Mouse (Mus musculus): ENCODE results near the gene Barx1.
A peak's percentile ranks its signal among the peaks of the same experiment; 100 is the strongest.

Barx1 gene

GRCm38 (mm10) chr13:48662431-48663143, at the start of gene Barx1:
Barx1 (plus strand) TSS chr13:48662998.
- DNase-seq (ENCODE audit: low spot score in 2 of 2): no peak

DNA sequence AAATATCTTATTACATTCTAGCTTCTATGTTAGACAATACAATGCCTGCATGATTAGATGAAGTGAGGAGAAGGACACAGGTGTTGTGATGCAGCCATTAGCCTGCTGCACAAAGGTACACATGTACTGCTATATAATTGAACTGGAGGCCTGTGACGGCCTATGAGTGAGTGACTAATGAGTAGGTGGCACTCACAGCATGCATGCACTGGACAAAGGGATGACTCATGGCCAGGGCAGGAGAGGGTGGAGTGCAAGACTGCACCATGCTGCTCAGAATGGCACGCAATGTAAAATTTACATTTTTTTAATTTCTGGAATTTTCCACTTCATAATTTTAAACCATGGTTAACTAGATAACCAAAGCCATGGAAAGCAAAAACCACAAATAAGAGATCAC, 48.3 kb upstream of the Barx1 start:
- DNase-seq (ENCODE audit: low spot score in 2 of 2): no peak

DNA sequence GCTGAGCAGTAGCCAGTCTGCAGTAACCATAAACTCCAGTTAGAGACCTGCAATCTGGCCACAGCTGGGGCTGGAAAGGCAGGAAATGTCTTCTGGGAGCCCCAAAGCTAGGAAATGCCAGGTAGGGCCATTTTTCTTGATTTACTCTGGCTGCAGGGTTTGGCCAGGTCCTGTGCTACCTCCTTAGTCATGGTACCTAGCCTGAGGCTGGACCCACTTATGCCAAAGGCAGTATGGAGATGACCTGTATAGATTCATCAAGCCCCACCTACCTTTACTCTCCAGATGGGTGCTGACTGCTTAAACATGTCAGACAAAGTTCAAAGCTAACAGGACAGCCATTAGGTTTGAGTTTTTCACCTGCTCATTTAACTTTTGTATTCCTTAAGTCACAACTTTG, 45.0 kb upstream of the Barx1 start:
- DNase-seq (ENCODE audit: low spot score in 2 of 2): no peak

DNA sequence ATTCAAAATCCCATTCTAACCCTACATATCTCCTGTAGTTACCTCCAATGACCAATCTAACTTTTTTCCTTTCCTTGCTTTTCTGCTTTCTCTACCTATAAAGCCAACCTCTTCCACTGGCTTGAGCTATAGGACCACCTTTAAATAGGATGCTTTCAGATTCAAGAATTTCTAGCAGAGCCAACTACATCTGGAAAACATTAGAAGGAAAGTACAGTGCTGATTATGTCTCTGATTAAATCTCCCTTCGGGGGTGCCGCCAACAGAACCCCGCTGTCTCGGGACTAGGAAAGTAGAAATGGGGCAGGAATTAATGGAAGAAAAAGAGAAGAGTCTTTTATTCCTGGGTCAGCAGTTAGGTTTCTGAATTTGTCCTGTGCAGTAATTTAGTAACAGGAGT, 43.9 kb upstream of the Barx1 start:
- DNase-seq (ENCODE audit: low spot score in 2 of 2): no peak

DNA sequence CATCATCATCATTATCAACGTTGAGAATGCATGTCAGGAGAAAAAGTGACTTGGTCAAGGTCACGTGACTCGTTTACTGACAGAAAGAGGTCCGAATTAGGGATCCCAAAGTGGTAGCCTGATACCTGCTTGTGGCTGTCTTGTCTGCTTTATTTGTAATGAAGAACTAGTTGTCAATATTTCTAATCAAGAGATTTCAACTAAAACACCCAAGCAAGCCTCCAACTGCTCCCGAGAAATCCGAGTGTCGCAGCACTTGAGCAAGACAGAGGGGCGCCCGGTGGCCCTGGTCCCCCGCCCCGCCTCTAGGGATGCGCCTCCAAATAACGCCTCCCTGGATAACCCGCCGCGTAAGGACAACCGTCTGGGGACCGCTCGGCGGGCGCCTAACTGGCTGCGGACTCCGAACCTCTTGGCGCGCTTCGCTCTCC, 37.8 kb upstream of the Barx1 start:
- DNase-seq (ENCODE audit: low spot score in 2 of 2): no peak

GRCm38 (mm10) chr13:48625433-48626184, 37.2 kb upstream of the Barx1 start, which contains the start of gene Ptpdc1:
Ptpdc1 (minus strand) TSS chr13:48625664.
- DNase-seq (ENCODE audit: low spot score in 2 of 2): peak; percentile 93 to 97

- no peak for DNase-seq (ENCODE audit: low spot score in 2 of 2)
Measured at GRCm38 (mm10) chr13:48631691-48632090, 31.1 kb upstream of the Barx1 start.

- DNase-seq (ENCODE audit: low spot score in 2 of 2): no peak
Measured at GRCm38 (mm10) chr13:48637706-48638105, 25.1 kb upstream of the Barx1 start.

DNA sequence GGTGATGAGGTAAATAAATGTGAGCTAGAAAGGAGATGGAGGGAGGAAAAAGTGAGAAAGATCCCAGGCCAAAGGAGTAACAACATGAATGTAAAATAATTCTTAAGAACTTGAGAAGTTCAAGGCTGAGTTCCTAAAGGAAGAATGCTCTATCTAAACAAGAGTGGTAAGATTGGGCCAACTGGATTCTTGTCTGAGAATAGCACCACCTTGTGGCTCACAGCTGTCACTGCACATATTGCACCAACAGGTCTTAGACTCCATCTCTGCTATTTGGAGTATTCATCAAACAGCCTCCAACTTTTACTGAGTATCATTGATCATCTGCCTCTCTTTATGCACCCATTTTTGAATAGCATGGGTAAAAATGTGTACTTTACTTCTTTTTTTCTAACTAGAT, 23.2 kb upstream of the Barx1 start:
- DNase-seq (ENCODE audit: low spot score in 2 of 2): peak in 1 of 2 experiments; percentile 60

DNA sequence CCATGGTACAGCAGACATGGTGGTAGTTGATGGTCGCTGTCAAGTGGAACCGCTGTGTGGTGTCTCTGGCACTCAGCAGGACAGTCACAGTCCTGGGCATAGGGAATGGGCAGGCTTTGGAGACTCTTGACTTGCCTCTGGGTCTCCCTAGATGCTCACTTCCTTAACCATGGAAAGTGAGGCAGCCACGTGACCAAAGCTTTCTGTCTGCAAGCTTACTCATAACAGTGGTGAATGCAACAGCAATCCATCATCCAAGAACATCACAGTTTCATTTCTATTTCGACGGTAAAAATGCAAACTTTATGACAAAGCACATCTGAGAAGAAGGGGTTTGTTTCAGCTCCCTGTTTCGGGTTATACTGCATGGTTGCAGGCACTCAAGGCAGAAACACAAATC, 19.7 kb upstream of the Barx1 start:
- no peak for DNase-seq (ENCODE audit: low spot score in 2 of 2)

GRCm38 (mm10) chr13:48643991-48644390, 18.8 kb upstream of the Barx1 start:
- DNase-seq (ENCODE audit: low spot score in 2 of 2): no peak

GRCm38 (mm10) chr13:48646696-48647095, 16.1 kb upstream of the Barx1 start:
- no peak for DNase-seq (ENCODE audit: low spot score in 2 of 2)

DNA sequence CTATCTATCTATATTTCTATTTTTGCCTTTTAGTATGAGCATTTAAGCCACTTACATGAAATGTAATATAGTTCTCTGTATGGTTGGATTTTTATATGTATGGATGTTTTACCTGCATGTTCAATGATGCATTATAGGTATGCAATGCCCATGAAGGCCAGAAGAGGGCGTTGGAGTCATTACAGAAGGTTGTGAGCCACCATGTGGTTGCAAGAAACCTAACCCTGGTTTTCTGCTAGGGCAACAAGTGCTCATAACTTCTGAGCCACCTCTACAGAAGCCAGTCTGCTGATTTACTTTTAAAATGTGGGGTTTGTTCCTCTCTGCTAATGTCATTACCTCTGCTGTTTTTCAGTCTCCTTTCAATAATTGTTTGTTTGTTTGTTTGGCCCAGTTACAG, 12.2 kb upstream of the Barx1 start:
- no peak for DNase-seq (ENCODE audit: low spot score in 2 of 2)

GRCm38 (mm10) chr13:48651132-48652065, 11.4 kb upstream of the Barx1 start:
- DNase-seq (ENCODE audit: low spot score in 2 of 2): no peak

GRCm38 (mm10) chr13:48653788-48654770, 8.7 kb upstream of the Barx1 start:
- peak; percentile 51 to 61 for DNase-seq (ENCODE audit: low spot score in 2 of 2)

DNA sequence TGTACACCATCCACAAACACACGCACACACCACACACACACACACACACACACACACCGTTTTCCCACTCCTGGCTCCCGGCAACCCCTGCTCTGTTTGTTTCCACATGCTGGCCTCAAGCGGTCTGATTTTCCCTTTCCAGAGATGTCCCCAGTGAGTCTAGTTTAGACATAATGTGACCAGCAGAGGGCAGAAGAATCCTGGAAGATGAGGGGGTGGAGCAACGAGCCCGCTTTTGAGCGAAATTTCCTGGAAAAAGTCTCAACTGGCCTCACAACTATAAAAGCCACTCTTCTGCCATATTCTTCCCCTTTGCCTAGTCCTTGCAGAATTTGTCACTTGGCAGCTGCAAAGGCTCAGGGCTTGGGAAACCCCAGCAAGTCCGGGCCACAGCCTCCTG, 7.2 kb upstream of the Barx1 start:
- DNase-seq (ENCODE audit: low spot score in 2 of 2): peak in 1 of 2 experiments; percentile 45

GRCm38 (mm10) chr13:48657791-48658190, 5.0 kb upstream of the Barx1 start:
- no peak for DNase-seq (ENCODE audit: low spot score in 2 of 2)

DNA sequence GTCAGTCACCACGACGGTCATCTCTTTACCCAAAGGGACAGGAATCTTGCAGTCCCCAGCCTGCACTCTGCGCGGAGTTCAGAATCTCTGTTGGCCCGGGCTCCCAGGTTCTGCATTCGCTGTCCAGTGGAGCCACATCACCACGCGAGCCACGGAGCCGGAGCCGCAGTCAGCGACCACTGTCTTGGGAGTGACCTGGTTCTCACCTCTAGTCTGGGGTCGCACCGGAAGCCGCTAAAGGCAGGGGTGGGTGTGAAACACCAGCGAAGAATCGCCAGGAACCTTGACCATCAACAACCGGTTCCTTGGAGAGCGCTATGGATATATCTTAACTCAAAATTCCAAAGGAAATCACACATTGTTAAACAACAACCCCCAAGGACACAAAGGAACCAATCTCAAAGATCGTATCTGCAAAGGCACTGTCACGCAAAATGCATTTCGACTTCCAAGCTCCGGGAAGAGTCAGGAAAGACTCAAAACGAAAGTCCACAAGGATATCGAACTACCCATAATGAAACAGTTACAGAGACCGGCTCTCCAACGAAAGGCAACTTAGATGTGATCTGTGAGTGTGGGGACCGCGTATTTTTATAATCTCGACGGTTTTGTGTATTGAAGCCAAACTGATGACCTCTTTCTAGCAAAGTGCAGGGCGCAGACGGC, 4.1 kb upstream of the Barx1 start:
- DNase-seq (ENCODE audit: low spot score in 2 of 2): no peak

GRCm38 (mm10) chr13:48659254-48660220, 3.3 kb upstream of the Barx1 start:
- DNase-seq (ENCODE audit: low spot score in 2 of 2): no peak

Measured in urinary bladder, postnatal 36 days (tissue).